Mouse (Mus musculus): Measurements from ENCODE around the gene Polr2l. TPM values are rescaled to one million over a fixed set of nuclear protein-coding genes. Genes with fewer than 3 reads are reported as not detected.
A peak's percentile ranks its signal among the peaks of the same experiment; 100 is the strongest.

Gene Polr2l
- polyA plus RNA-seq, 1 experiment from 2014 or later = 71.5 TPM

- Histone ChIP-seq H3K4me3 (ENCODE audit: low read depth, low read length) (no peak overlapping the region), H3K9me3 (ENCODE audit: control insufficient read depth, low read length) (no peaks in the 10 kb centered on the region), H3K9ac (ENCODE audit: low read depth, low read length) (no peak overlapping the region), H3K27me3 (ENCODE audit: control insufficient read depth, insufficient read depth, low read length) (no peaks in the 10 kb centered on the region), H3K36me3 (ENCODE audit: control insufficient read depth, insufficient read depth, low read length) (no peaks in the 10 kb centered on the region), H3K4me1 (replicated peaks; ENCODE audit: control insufficient read depth, insufficient read depth, low read length) (no peaks in the 10 kb centered on the region), H3K27ac (ENCODE audit: low read depth, low read length) (peak overlapping the region; percentile 31; the same call in 1 of the 2 replicates), H3K4me2 (replicated peaks; ENCODE audit: low read depth, low read length) (no peak overlapping the region)
- DNase-seq (ENCODE audit: low spot score) (no peak), ATAC-seq (ENCODE audit: low FRiP score) (no peak; the same call in 1 of the 2 replicates)
Measured at GRCm38 (mm10) chr7:141508160-141508559, 33.2 kb upstream of the Polr2l start.

GRCm38 (mm10) chr7:141506278-141506677, 31.3 kb upstream of the Polr2l start:
- Histone ChIP-seq H3K27ac (ENCODE audit: low read depth, low read length) (no peak overlapping the region), H3K4me2 (replicated peaks; ENCODE audit: low read depth, low read length) (no peak overlapping the region), H3K4me3 (ENCODE audit: low read depth, low read length) (no peak overlapping the region), H3K9ac (ENCODE audit: low read depth, low read length) (no peak overlapping the region), H3K27me3 (ENCODE audit: control insufficient read depth, insufficient read depth, low read length) (no peaks in the 10 kb centered on the region), H3K9me3 (ENCODE audit: control insufficient read depth, low read length) (no peaks in the 10 kb centered on the region), H3K36me3 (ENCODE audit: control insufficient read depth, insufficient read depth, low read length) (no peaks in the 10 kb centered on the region), H3K4me1 (replicated peaks; ENCODE audit: control insufficient read depth, insufficient read depth, low read length) (no peaks in the 10 kb centered on the region)
- 79% methylated on average over 2 of the region's 2 CpGs for WGBS
- DNase-seq (ENCODE audit: low spot score) = no peak
- no peak for ATAC-seq (ENCODE audit: low FRiP score)

DNA sequence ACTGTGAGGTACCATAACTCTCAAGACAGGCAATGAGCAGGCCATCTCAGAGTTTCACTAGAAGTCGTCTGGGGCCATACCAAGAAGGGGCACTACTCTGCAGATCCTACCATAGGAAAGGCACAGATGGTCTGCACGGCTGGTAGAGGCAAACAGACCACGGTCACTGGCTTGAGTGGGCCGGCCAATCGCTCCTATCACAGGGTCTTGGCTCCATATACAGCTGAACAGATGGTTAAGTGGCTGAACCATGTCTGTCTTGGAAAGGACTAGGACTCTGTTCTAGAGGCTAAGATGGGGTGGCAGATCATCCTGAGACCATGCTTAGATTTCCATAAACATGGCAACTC, 27.6 kb upstream of the Polr2l start:
- Histone ChIP-seq H3K27me3 (ENCODE audit: control insufficient read depth, insufficient read depth, low read length) (no peaks in the 10 kb centered on the region), H3K4me2 (replicated peaks; ENCODE audit: low read depth, low read length) (no peak overlapping the region), H3K4me3 (ENCODE audit: low read depth, low read length) (no peak overlapping the region), H3K36me3 (ENCODE audit: control insufficient read depth, insufficient read depth, low read length) (no peaks in the 10 kb centered on the region), H3K27ac (ENCODE audit: low read depth, low read length) (no peak overlapping the region), H3K4me1 (replicated peaks; ENCODE audit: control insufficient read depth, insufficient read depth, low read length) (no peaks in the 10 kb centered on the region), H3K9ac (ENCODE audit: low read depth, low read length) (no peak overlapping the region), H3K9me3 (ENCODE audit: control insufficient read depth, low read length) (no peaks in the 10 kb centered on the region)
- ATAC-seq (ENCODE audit: low FRiP score) (no peak), DNase-seq (ENCODE audit: low spot score) (no peak)
- WGBS = 93% methylated on average over 5 of the region's 5 CpGs

DNA sequence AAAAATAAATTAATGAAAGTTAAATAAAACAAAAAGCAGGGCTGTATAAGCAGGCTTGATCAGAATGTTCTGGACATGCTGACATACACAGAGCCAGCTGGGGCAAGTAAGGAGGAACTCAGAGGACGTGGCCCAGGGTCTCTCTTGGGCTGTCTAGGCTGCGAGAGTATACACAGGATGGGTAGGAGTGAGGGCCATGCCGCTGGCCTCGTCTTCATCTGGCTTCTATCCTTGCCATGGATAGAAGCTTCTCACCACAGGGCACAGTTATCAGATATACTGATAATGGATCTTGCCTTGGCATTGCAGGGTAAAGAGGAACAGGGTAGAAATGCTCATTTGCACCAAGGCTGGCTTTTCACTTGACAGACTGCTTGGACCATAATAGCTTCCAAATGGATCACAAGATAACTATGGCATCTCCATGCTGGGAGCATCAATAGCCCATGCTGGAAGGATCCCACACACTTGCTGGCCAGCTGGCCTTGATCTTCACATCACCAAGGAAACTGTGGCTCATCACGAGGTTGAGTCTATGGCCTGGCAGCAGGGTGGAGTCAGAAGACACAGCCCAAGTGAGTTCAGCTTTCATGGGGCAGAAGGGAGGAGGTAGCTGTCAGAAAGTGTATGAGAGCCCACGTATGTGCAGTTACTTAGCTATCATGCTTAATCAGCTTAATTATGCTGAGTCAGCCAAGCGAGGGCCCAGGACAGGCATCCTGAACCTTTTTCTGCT, 27.1 kb upstream of the Polr2l start:
- H3K4me3 ChIP-seq (ENCODE audit: low read depth, low read length) = no peak overlapping the region
- 89% methylated on average over 7 of the region's 7 CpGs for WGBS
- no peaks in the 10 kb centered on the region for H3K9me3 ChIP-seq (ENCODE audit: control insufficient read depth, low read length)
- no peaks in the 10 kb centered on the region for H3K4me1 ChIP-seq (replicated peaks; ENCODE audit: control insufficient read depth, insufficient read depth, low read length)
- no peak overlapping the region for H3K4me2 ChIP-seq (replicated peaks; ENCODE audit: low read depth, low read length)
- H3K27ac ChIP-seq (ENCODE audit: low read depth, low read length) = no peak overlapping the region
- H3K9ac ChIP-seq (ENCODE audit: low read depth, low read length) = no peak overlapping the region
- no peaks in the 10 kb centered on the region for H3K36me3 ChIP-seq (ENCODE audit: control insufficient read depth, insufficient read depth, low read length)
- ATAC-seq (ENCODE audit: low FRiP score) = no peak
- H3K27me3 ChIP-seq (ENCODE audit: control insufficient read depth, insufficient read depth, low read length) = no peaks in the 10 kb centered on the region
- DNase-seq (ENCODE audit: low spot score) = no peak

- Histone ChIP-seq H3K9me3 (ENCODE audit: control insufficient read depth, low read length) (no peaks in the 10 kb centered on the region), H3K9ac (ENCODE audit: low read depth, low read length) (no peak overlapping the region)
Measured at GRCm38 (mm10) chr7:141497600-141497999, 22.7 kb upstream of the Polr2l start.

GRCm38 (mm10) chr7:141495940-141496339, 21.0 kb upstream of the Polr2l start:
- Histone ChIP-seq H3K4me1 (replicated peaks; ENCODE audit: control insufficient read depth, insufficient read depth, low read length) (no peaks in the 10 kb centered on the region), H3K4me2 (replicated peaks; ENCODE audit: low read depth, low read length) (no peak overlapping the region), H3K9ac (ENCODE audit: low read depth, low read length) (no peak overlapping the region), H3K27me3 (ENCODE audit: control insufficient read depth, insufficient read depth, low read length) (no peaks in the 10 kb centered on the region), H3K4me3 (ENCODE audit: low read depth, low read length) (no peak overlapping the region), H3K9me3 (ENCODE audit: control insufficient read depth, low read length) (no peaks in the 10 kb centered on the region), H3K36me3 (ENCODE audit: control insufficient read depth, insufficient read depth, low read length) (no peaks in the 10 kb centered on the region), H3K27ac (ENCODE audit: low read depth, low read length) (no peak overlapping the region)
- no peak for ATAC-seq (ENCODE audit: low FRiP score)
- no peak for DNase-seq (ENCODE audit: low spot score)
- 84% methylated on average over 4 of the region's 4 CpGs for WGBS

More at GRCm38 (mm10) chr7:141497600-141497999, 22.7 kb upstream of the Polr2l start:
- 99% methylated on average over 3 of the region's 3 CpGs for WGBS
- Histone ChIP-seq H3K27ac (ENCODE audit: low read depth, low read length) (no peak overlapping the region), H3K27me3 (ENCODE audit: control insufficient read depth, insufficient read depth, low read length) (no peaks in the 10 kb centered on the region), H3K36me3 (ENCODE audit: control insufficient read depth, insufficient read depth, low read length) (no peaks in the 10 kb centered on the region), H3K4me2 (replicated peaks; ENCODE audit: low read depth, low read length) (no peak overlapping the region), H3K4me3 (ENCODE audit: low read depth, low read length) (no peak overlapping the region), H3K4me1 (replicated peaks; ENCODE audit: control insufficient read depth, insufficient read depth, low read length) (no peaks in the 10 kb centered on the region)
- no peak for DNase-seq (ENCODE audit: low spot score)
- ATAC-seq (ENCODE audit: low FRiP score) = no peak

- no peaks in the 10 kb centered on the region for H3K9me3 ChIP-seq (ENCODE audit: control insufficient read depth, low read length)
- H3K36me3 ChIP-seq (ENCODE audit: control insufficient read depth, insufficient read depth, low read length) = no peaks in the 10 kb centered on the region
- no peaks in the 10 kb centered on the region for H3K4me1 ChIP-seq (replicated peaks; ENCODE audit: control insufficient read depth, insufficient read depth, low read length)
- no peak overlapping the region for H3K9ac ChIP-seq (ENCODE audit: low read depth, low read length)
- 79% methylated on average over 2 of the region's 2 CpGs for WGBS
- no peak overlapping the region for H3K4me2 ChIP-seq (replicated peaks; ENCODE audit: low read depth, low read length)
- DNase-seq (ENCODE audit: low spot score) = no peak
- no peak overlapping the region for H3K4me3 ChIP-seq (ENCODE audit: low read depth, low read length)
- no peaks in the 10 kb centered on the region for H3K27me3 ChIP-seq (ENCODE audit: control insufficient read depth, insufficient read depth, low read length)
- no peak overlapping the region for H3K27ac ChIP-seq (ENCODE audit: low read depth, low read length)
- ATAC-seq (ENCODE audit: low FRiP score) = no peak
Measured at GRCm38 (mm10) chr7:141495379-141495778, 20.4 kb upstream of the Polr2l start.

- Histone ChIP-seq H3K4me3 (ENCODE audit: low read depth, low read length) (no peak overlapping the region), H3K36me3 (ENCODE audit: control insufficient read depth, insufficient read depth, low read length) (no peaks in the 10 kb centered on the region), H3K27me3 (ENCODE audit: control insufficient read depth, insufficient read depth, low read length) (no peaks in the 10 kb centered on the region), H3K9me3 (ENCODE audit: control insufficient read depth, low read length) (no peaks in the 10 kb centered on the region), H3K4me1 (replicated peaks; ENCODE audit: control insufficient read depth, insufficient read depth, low read length) (no peaks in the 10 kb centered on the region), H3K27ac (ENCODE audit: low read depth, low read length) (no peak overlapping the region), H3K4me2 (replicated peaks; ENCODE audit: low read depth, low read length) (no peak overlapping the region), H3K9ac (ENCODE audit: low read depth, low read length) (no peak overlapping the region)
- ATAC-seq (ENCODE audit: low FRiP score) = no peak
- 90% methylated on average over 1 of the region's 1 CpGs for WGBS
- DNase-seq (ENCODE audit: low spot score) = no peak
Measured at GRCm38 (mm10) chr7:141493729-141494128, 18.8 kb upstream of the Polr2l start.

GRCm38 (mm10) chr7:141492738-141493137, 17.8 kb upstream of the Polr2l start:
- Histone ChIP-seq H3K4me2 (replicated peaks; ENCODE audit: low read depth, low read length) (no peak overlapping the region), H3K4me1 (replicated peaks; ENCODE audit: control insufficient read depth, insufficient read depth, low read length) (no peaks in the 10 kb centered on the region), H3K4me3 (ENCODE audit: low read depth, low read length) (no peak overlapping the region), H3K36me3 (ENCODE audit: control insufficient read depth, insufficient read depth, low read length) (no peaks in the 10 kb centered on the region), H3K27me3 (ENCODE audit: control insufficient read depth, insufficient read depth, low read length) (no peaks in the 10 kb centered on the region), H3K9ac (ENCODE audit: low read depth, low read length) (no peak overlapping the region), H3K27ac (ENCODE audit: low read depth, low read length) (no peak overlapping the region), H3K9me3 (ENCODE audit: control insufficient read depth, low read length) (no peaks in the 10 kb centered on the region)
- ATAC-seq (ENCODE audit: low FRiP score) = no peak
- 88% methylated on average over 5 of the region's 5 CpGs for WGBS
- no peak for DNase-seq (ENCODE audit: low spot score)
